Mouse (Mus musculus) CH12.LX (cell line): ENCODE measurements around the gene Gm12185.
"Not testable (repeated sequence)": the region's sequence is repeated elsewhere in the genome, so short reads cannot be mapped to it uniquely, and the experiment has no call there.

ENCODE experiments used
- CTCF ChIP-seq, 2 experiments: IDR thresholded peaks in 1 of 2; conservative IDR thresholded peaks in 1 of 2; 2 replicates each; pipeline ENCODE4 v1.5.1; 2011 to 2012; ENCODE audit warnings: low read depth in 2 of 2, low read length in 2 of 2, improper control_type of control experiment in 1 of 2, inconsistent platforms in 1 of 2, mild to moderate bottlenecking in 1 of 2, moderate library complexity in 1 of 2
- EP300 ChIP-seq: IDR thresholded peaks from 2 replicates; pipeline ENCODE4 v1.6.1; 2011; ENCODE audit warnings: low read length, improper control_type of control experiment
- MXI1 ChIP-seq: IDR thresholded peaks from 2 replicates; pipeline ENCODE4 v1.6.1; 2011; ENCODE audit warnings: mild to moderate bottlenecking, low read depth, low read length, improper control_type of control experiment
- POLR2A ChIP-seq: IDR thresholded peaks from 2 replicates; pipeline ENCODE4 v1.6.1; 2011; ENCODE audit warnings: low read depth, mild to moderate bottlenecking, improper control_type of control experiment, low read length
- POLR2AphosphoS2 ChIP-seq: IDR thresholded peaks from 2 replicates; pipeline ENCODE4 v1.6.1; 2011; ENCODE audit warnings: low read depth, low read length, improper control_type of control experiment
- RCOR1 ChIP-seq: conservative IDR thresholded peaks from 2 replicates; pipeline ENCODE4 v1.6.1; 2012; ENCODE audit warnings: low read depth, mild to moderate bottlenecking, inconsistent platforms, low read length, improper control_type of control experiment
- SIN3A ChIP-seq: IDR thresholded peaks from 2 replicates; pipeline ENCODE4 v1.6.1; 2012; ENCODE audit warnings: low read length, improper control_type of control experiment, inconsistent platforms
- USF2 ChIP-seq: conservative IDR thresholded peaks from 2 replicates; pipeline ENCODE4 v1.6.1; 2011; ENCODE audit warnings: low read depth, low read length, improper control_type of control experiment

DNA sequence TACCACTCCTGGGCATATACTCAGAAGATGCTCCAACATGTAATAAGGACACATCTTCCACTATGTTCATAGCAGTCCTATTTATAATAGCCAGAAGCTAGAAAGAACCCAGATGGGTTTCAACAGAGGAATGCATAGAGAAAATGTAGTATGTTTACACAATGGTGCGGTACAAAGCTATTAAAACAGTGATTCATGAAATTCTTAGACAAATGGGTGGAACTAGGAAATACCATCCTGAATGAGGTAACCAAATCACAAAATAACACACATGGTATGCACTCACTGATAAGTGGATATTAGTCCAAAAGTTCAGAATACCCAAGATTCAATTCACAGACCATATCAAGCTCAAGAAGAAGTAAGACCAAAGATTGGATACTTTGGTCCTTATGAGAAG lies 17.3 kb downstream of the Gm12185 start:
- not testable (repeated sequence) for TF ChIP-seq SIN3A; CTCF (conservative IDR thresholded peaks at IDR 0.05 in 1 of 2, IDR thresholded peaks at IDR 0.05 in 1 of 2; ENCODE audit: low read depth in 2 of 2, low read length in 2 of 2); EP300; MXI1; POLR2AphosphoS2; POLR2A; RCOR1; USF2
